Mouse (Mus musculus) hindbrain, postnatal 0 days (tissue): ENCODE results near the gene Tuba1a. TPM values are rescaled to one million over a fixed set of nuclear protein-coding genes. Genes with fewer than 3 reads are reported as not detected.

Experiments
- ATAC-seq: fragments of 200-750 bp; cut with Nextera tagmentation; 2 replicates; pipeline ENCODE4 v1.8.0; 2017; ENCODE audit warnings: mild to moderate bottlenecking, moderate TSS enrichment, moderate library complexity
- DNase-seq: peaks from one replicate; pipeline ENCODE4 v3.0.0-alpha.2; 2015; ENCODE audit warnings: low spot score
- H3K27ac ChIP-seq: fragments of 300-500 bp; sonication (generic); 2 replicates; pipeline ENCODE4 v1.5.1; 2014; ENCODE audit warnings: mild to moderate bottlenecking
- H3K27me3 ChIP-seq: fragments of 300-500 bp; sonication (generic); 2 replicates; pipeline ENCODE4 v1.6.1; 2014; ENCODE audit warnings: low read length, mixed read lengths; ENCODE audit not compliant: insufficient read depth
- H3K36me3 ChIP-seq: fragments of 300-500 bp; sonication (generic); 2 replicates; pipeline ENCODE4 v1.6.1; 2014; ENCODE audit warnings: low read length, mixed read lengths; ENCODE audit not compliant: insufficient read depth
- H3K4me1 ChIP-seq: fragments of 300-500 bp; sonication (generic); 2 replicates; pipeline ENCODE4 v1.6.1; 2014; ENCODE audit warnings: antibody characterized with exemption, low read length, mixed read lengths; ENCODE audit not compliant: insufficient read depth
- H3K4me2 ChIP-seq: fragments of 300-500 bp; sonication (generic); 2 replicates; pipeline ENCODE4 v1.6.1; 2014; ENCODE audit warnings: low read depth, mild to moderate bottlenecking, low read length, moderate library complexity, mixed read lengths
- H3K4me3 ChIP-seq: fragments of 300-500 bp; sonication (generic); 2 replicates; pipeline ENCODE4 v1.5.1; 2014; ENCODE audit warnings: low read length
- H3K9ac ChIP-seq: fragments of 300-500 bp; sonication (generic); replicated peaks from 2 replicates; pipeline ENCODE4 v1.6.1; 2014; ENCODE audit warnings: mild to moderate bottlenecking, low read length, moderate library complexity, mixed read lengths
- H3K9me3 ChIP-seq: fragments of 300-500 bp; sonication (generic); 2 replicates; pipeline ENCODE4 v1.6.1; 2016; ENCODE audit warnings: low read length, mixed read lengths
- CTCF ChIP-seq: IDR thresholded peaks from 2 replicates; pipeline ENCODE4 v1.5.1; 2016; ENCODE audit warnings: antibody characterized with exemption, control low read depth, low read depth
- WGBS: fragments of 180-500 bp; shearing (Covaris S2); extraction: QIAGEN DNeasy Blood & Tissue Kit; methylation state at CpG from one replicate; pipeline ENCODE4 v1.1.7; 2014; 5-methylcytosine and 5-hydroxymethylcytosine counted together
- polyA plus RNA-seq: library from polyadenylated mRNA; unstranded; fragments of >200 nt; fragmentation: Nextera tagmentation; extraction: Ambion mirVana; gene quantifications from 2 replicates; pipeline ENCODE4 v1.2.1, GENCODE M21; 2015
- total RNA-seq: library from RNA; depleted of rRNA; stranded (reverse); fragments of >200 nt; gene quantifications from 2 replicates; pipeline ENCODE4 v1.2.3, GENCODE M21; 2014

Tuba1a gene
- total and polyA plus RNA-seq, 2 experiments from 2014 or later, result 12,500 to 19,179 TPM

GRCm38 (mm10) chr15:98996840-98997239 is 43.3 kb upstream of the Tuba1a start:
- no peak overlapping the region for H3K9ac ChIP-seq
- 61% methylated on average over 7 of the region's 7 CpGs for WGBS
- no peaks in the 10 kb centered on the region for H3K36me3 ChIP-seq
- H3K4me3 ChIP-seq, result no peak overlapping the region
- H3K27ac ChIP-seq, result peak overlapping the region; percentile 26; the same call in 1 of the 2 replicates
- no peak overlapping the region for H3K4me2 ChIP-seq
- ATAC-seq (no peak), DNase-seq (no peak)
- H3K27me3 ChIP-seq, result no peaks in the 10 kb centered on the region
- peaks cover 9% of the 10 kb centered on the region for H3K4me1 ChIP-seq
- no peak for TF ChIP-seq CTCF
- H3K9me3 ChIP-seq, result no peaks in the 10 kb centered on the region

GRCm38 (mm10) chr15:98994957-98995520 is 41.5 kb upstream of the Tuba1a start:
- Histone ChIP-seq H3K4me3 (no peak overlapping the region), H3K36me3 (no peaks in the 10 kb centered on the region), H3K9me3 (no peaks in the 10 kb centered on the region), H3K27ac (no peak overlapping the region), H3K9ac (no peak overlapping the region), H3K27me3 (no peaks in the 10 kb centered on the region), H3K4me2 (no peak overlapping the region), H3K4me1 (peaks cover 22% of the 10 kb centered on the region)
- ATAC-seq, result no peak
- no peak for TF ChIP-seq CTCF
- no peak for DNase-seq
- WGBS, result 77% methylated on average over 9 of the region's 9 CpGs

- Histone ChIP-seq H3K4me2 (peak overlapping the region; percentile 60), H3K4me3 (no peak overlapping the region), H3K9me3 (no peaks in the 10 kb centered on the region), H3K27me3 (no peaks in the 10 kb centered on the region), H3K27ac (peak overlapping the region; percentile 88; the same call in 1 of the 2 replicates), H3K4me1 (peaks cover 28% of the 10 kb centered on the region), H3K36me3 (no peaks in the 10 kb centered on the region), H3K9ac (peak overlapping the region; percentile 61; the same call in 1 of the 2 replicates)
- WGBS, result under 1% methylated on average over 11 of the region's 11 CpGs
- ATAC-seq (no peak), DNase-seq (peak; percentile 98)
- TF ChIP-seq CTCF, result peak; percentile 93
These were observed 40.4 kb upstream of the Tuba1a start for GRCm38 (mm10) chr15:98993865-98994264.

GRCm38 (mm10) chr15:98993093-98993793 is 39.7 kb upstream of the Tuba1a start:
- H3K4me2 ChIP-seq, result peak overlapping the region; percentile 60
- peak overlapping the region; percentile 26 for H3K4me3 ChIP-seq
- no peaks in the 10 kb centered on the region for H3K9me3 ChIP-seq
- WGBS, result under 1% methylated on average over 35 of the region's 35 CpGs
- no peaks in the 10 kb centered on the region for H3K36me3 ChIP-seq
- DNase-seq (peak; percentile 95), ATAC-seq (peak; percentile 86)
- H3K4me1 ChIP-seq, result peaks cover 34% of the 10 kb centered on the region
- peak overlapping the region; percentile 61 for H3K9ac ChIP-seq
- H3K27me3 ChIP-seq, result no peaks in the 10 kb centered on the region
- TF ChIP-seq CTCF, result peak; percentile 96
- peak overlapping the region; percentile 88 for H3K27ac ChIP-seq

- Histone ChIP-seq H3K36me3 (no peaks in the 10 kb centered on the region), H3K4me1 (peaks cover 41% of the 10 kb centered on the region), H3K4me2 (peak overlapping the region; percentile 60), H3K27ac (peak overlapping the region; percentile 88), H3K9ac (peak overlapping the region; percentile 61), H3K9me3 (no peaks in the 10 kb centered on the region), H3K27me3 (no peaks in the 10 kb centered on the region), H3K4me3 (peak overlapping the region; percentile 26)
- no peak for TF ChIP-seq CTCF
- DNase-seq (peak; percentile 88), ATAC-seq (peak; percentile 86)
- 12% methylated on average over 17 of the region's 17 CpGs for WGBS
These were observed 38.8 kb upstream of the Tuba1a start for GRCm38 (mm10) chr15:98992086-98992912.

GRCm38 (mm10) chr15:98991540-98992050 is 38.1 kb upstream of the Tuba1a start:
- Histone ChIP-seq H3K27ac (peak overlapping the region; percentile 88), H3K9me3 (no peaks in the 10 kb centered on the region), H3K4me2 (peak overlapping the region; percentile 60), H3K4me1 (peaks cover 41% of the 10 kb centered on the region), H3K36me3 (no peaks in the 10 kb centered on the region), H3K27me3 (no peaks in the 10 kb centered on the region), H3K9ac (peak overlapping the region; percentile 61), H3K4me3 (peak overlapping the region; percentile 18)
- no peak for TF ChIP-seq CTCF
- 7% methylated on average over 9 of the region's 9 CpGs for WGBS
- ATAC-seq (no peak), DNase-seq (no peak)
